Comparison of ENCODE assay signal across 17 mouse cellular contexts in genomic region chr6:111733926-111734325, GRCm38 (mm10).
A peak's percentile ranks its signal among the peaks of the same experiment; 100 is the strongest.
DNase-seq lines count a peak whose midpoint lies in the region; ATAC-seq lines count a peak whose summit lies in the region.
"Had no signal": no experiment of that assay in that cellular context is flagged by ENCODE, and none has a peak within 500 bp of the region (broad histone marks: within the 10 kb centered on the region; RNA-seq: fewer than 3 reads in every experiment).

No protein-coding gene starts in this region.

- H3K4me3 ChIP-seq in forebrain, embryonic 14.5 days (ENCODE audit: low read depth, low read length): no peak overlapping the region
- no peak overlapping the region for H3K4me3 ChIP-seq in forebrain, embryonic 10.5 days
- no peak overlapping the region for H3K4me3 ChIP-seq in kidney, embryonic 16.5 days (ENCODE audit: low read length)
- H3K4me3 ChIP-seq: embryonic facial prominence, embryonic 12.5 days; midbrain, embryonic 12.5 days; neural tube, embryonic 12.5 days had no signal

- no peak overlapping the region for H3K27ac ChIP-seq in forebrain, embryonic 14.5 days (ENCODE audit: low read depth, low read length)
- H3K27ac ChIP-seq in forebrain, embryonic 10.5 days: no peak overlapping the region
- H3K27ac ChIP-seq in kidney, embryonic 16.5 days (ENCODE audit: low read length): no peak overlapping the region
- H3K27ac ChIP-seq: embryonic facial prominence, embryonic 12.5 days; liver, embryonic 14.5 days; midbrain, embryonic 12.5 days; neural tube, embryonic 12.5 days had no signal

- WGBS in forebrain, embryonic 14.5 days: 77% methylated on average over 3 of the region's 3 CpGs
- 92% methylated on average over 3 of the region's 3 CpGs for WGBS in forebrain, embryonic 10.5 days
- 86% methylated on average over 3 of the region's 3 CpGs for WGBS in kidney, embryonic 16.5 days

- DNase-seq in forebrain, embryonic 14.5 days (ENCODE audit: low spot score): peak; percentile 71
- DNase-seq in forebrain, embryonic 10.5 days (ENCODE audit: extremely low spot score, low spot score): no peak
- DNase-seq in NIH3T3 (ENCODE audit: low read depth): peak; percentile 69
- peak; percentile 56 for DNase-seq in cerebellum, adult 9-10 months
- DNase-seq in layer of hippocampus, adult 8-10 months (ENCODE audit: low spot score in 2 of 2): peak; percentile 19 to 33
- DNase-seq in testis, postnatal 14 days (ENCODE audit: low spot score): no peak
- DNase-seq: heart, adult 18-20 months; heart, postnatal 14 days; kidney, postnatal 10 days; lung, postnatal 14 days; spleen, adult 18-20 months had no signal

- H3K36me3 ChIP-seq in forebrain, embryonic 14.5 days (ENCODE audit: control insufficient read depth, insufficient read depth, low read length): no peaks in the 10 kb centered on the region
- H3K36me3 ChIP-seq in forebrain, embryonic 10.5 days (replicated peaks): no peaks in the 10 kb centered on the region
- no peaks in the 10 kb centered on the region for H3K36me3 ChIP-seq in kidney, embryonic 16.5 days (ENCODE audit: insufficient read depth, low read length)
- H3K36me3 ChIP-seq: embryonic facial prominence, embryonic 12.5 days; midbrain, embryonic 12.5 days; neural tube, embryonic 12.5 days had no signal

- H3K9me3 ChIP-seq in forebrain, embryonic 14.5 days (replicated peaks; ENCODE audit: control insufficient read depth, low read length): no peaks in the 10 kb centered on the region
- H3K9me3 ChIP-seq in forebrain, embryonic 10.5 days: no peaks in the 10 kb centered on the region
- H3K9me3 ChIP-seq in kidney, embryonic 16.5 days (ENCODE audit: low read length): no peaks in the 10 kb centered on the region
- H3K9me3 ChIP-seq: embryonic facial prominence, embryonic 12.5 days; midbrain, embryonic 12.5 days; neural tube, embryonic 12.5 days had no signal

- no peak overlapping the region for H3K4me2 ChIP-seq in forebrain, embryonic 14.5 days (ENCODE audit: low read length)
- no peak overlapping the region for H3K4me2 ChIP-seq in kidney, embryonic 16.5 days (replicated peaks; ENCODE audit: low read depth, low read length)
- H3K4me2 ChIP-seq: embryonic facial prominence, embryonic 12.5 days; midbrain, embryonic 12.5 days; neural tube, embryonic 12.5 days had no signal

- H3K9ac ChIP-seq in forebrain, embryonic 14.5 days (ENCODE audit: low read length): no peak overlapping the region
- H3K9ac ChIP-seq in kidney, embryonic 16.5 days (replicated peaks; ENCODE audit: low read length): no peak overlapping the region
- H3K9ac ChIP-seq: embryonic facial prominence, embryonic 12.5 days; liver, embryonic 14.5 days; midbrain, embryonic 12.5 days; neural tube, embryonic 12.5 days had no signal

- peaks cover 6% of the 10 kb centered on the region; the same call in 1 of the 2 replicates for H3K4me1 ChIP-seq in forebrain, embryonic 14.5 days (ENCODE audit: control insufficient read depth, insufficient read depth, low read length)
- H3K4me1 ChIP-seq in forebrain, embryonic 10.5 days: peaks cover 11% of the 10 kb centered on the region; the same call in 1 of the 2 replicates
- no peaks in the 10 kb centered on the region for H3K4me1 ChIP-seq in kidney, embryonic 16.5 days (ENCODE audit: insufficient read depth, low read length)
- H3K4me1 ChIP-seq: embryonic facial prominence, embryonic 12.5 days; midbrain, embryonic 12.5 days; neural tube, embryonic 12.5 days had no signal

- peak; percentile 75 for ATAC-seq in forebrain, embryonic 14.5 days
- no peak for ATAC-seq in kidney, embryonic 16.5 days (ENCODE audit: low FRiP score, low TSS enrichment)
- no peak for ATAC-seq in megakaryocyte-erythroid progenitor cell, adult 5-6 weeks (replicated peaks; ENCODE audit: low FRiP score, low TSS enrichment, poor library complexity, severe bottlenecking)

- H3K27me3 ChIP-seq in forebrain, embryonic 14.5 days (replicated peaks; ENCODE audit: control insufficient read depth, insufficient read depth, low read length): no peaks in the 10 kb centered on the region
- no peaks in the 10 kb centered on the region for H3K27me3 ChIP-seq in forebrain, embryonic 10.5 days (ENCODE audit: poor library complexity, severe bottlenecking)
- H3K27me3 ChIP-seq in kidney, embryonic 16.5 days (ENCODE audit: insufficient read depth, low read length): no peaks in the 10 kb centered on the region
- H3K27me3 ChIP-seq: embryonic facial prominence, embryonic 12.5 days; midbrain, embryonic 12.5 days; neural tube, embryonic 12.5 days had no signal

Comparison
In these comparisons a context has a peak if more than half of its experiments do, and no peak if none do; other contexts are left out.
1. DNase-seq: peak in forebrain, embryonic 14.5 days (single experiment), NIH3T3 (single experiment), cerebellum, adult 9-10 months (single experiment) and layer of hippocampus, adult 8-10 months (2 of 2); none in forebrain, embryonic 10.5 days (single experiment) and testis, postnatal 14 days (single experiment).